Mouse (Mus musculus): ENCODE measurements around the gene Srrm4. TPM values are rescaled to one million over a fixed set of nuclear protein-coding genes. Genes with fewer than 3 reads are reported as not detected.
"Not testable (repeated sequence)": the region's sequence is repeated elsewhere in the genome, so short reads cannot be mapped to it uniquely, and the experiment has no call there.

The Srrm4 gene
- total RNA-seq, 2 experiments from 2014 or later, result 2.8 to 2.9 TPM

DNA sequence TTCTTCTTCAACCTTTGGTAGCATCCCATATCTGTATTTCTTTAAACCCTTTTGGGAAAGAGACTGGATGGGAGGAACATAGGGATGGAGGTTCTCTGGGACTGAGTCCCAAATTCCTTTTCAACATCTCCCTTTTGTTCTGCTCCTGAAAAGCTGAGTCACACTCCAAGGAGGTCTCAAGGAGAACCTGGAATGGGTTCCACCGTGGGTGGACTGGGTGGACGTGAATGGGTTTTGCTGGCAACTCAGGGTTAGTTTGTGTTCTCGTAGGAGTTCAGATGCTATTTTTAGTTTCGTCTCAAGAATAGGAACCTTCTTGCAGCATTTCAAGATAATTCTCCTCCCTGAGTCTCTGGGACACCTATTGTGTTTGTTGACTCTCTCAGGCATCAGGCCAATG is 151.4 kb downstream of the Srrm4 start:
- DNase-seq, result no peak

- DNase-seq, result no peak
These were observed 153.3 kb downstream of the Srrm4 start for GRCm38 (mm10) chr5:116438328-116438727.

DNA sequence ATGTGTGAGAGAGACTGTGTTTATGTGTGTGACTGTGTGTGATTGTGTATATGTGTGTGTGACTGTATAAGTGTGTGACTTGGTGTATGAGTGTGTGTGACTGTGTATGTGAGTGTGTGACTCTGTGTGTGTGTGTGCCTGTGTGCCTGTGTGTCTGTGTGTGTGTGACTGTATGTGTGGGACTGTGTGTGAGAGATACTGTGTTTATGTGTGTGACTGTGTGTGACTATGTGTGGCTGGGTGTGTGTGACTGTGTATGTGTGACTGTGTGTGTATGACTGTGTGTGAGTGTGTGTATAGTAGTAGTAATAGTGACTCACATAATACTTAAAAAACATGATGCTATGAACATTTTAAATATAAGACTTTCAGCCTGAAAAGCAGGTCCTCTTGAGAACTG is 155.5 kb downstream of the Srrm4 start:
- DNase-seq, result no peak

DNA sequence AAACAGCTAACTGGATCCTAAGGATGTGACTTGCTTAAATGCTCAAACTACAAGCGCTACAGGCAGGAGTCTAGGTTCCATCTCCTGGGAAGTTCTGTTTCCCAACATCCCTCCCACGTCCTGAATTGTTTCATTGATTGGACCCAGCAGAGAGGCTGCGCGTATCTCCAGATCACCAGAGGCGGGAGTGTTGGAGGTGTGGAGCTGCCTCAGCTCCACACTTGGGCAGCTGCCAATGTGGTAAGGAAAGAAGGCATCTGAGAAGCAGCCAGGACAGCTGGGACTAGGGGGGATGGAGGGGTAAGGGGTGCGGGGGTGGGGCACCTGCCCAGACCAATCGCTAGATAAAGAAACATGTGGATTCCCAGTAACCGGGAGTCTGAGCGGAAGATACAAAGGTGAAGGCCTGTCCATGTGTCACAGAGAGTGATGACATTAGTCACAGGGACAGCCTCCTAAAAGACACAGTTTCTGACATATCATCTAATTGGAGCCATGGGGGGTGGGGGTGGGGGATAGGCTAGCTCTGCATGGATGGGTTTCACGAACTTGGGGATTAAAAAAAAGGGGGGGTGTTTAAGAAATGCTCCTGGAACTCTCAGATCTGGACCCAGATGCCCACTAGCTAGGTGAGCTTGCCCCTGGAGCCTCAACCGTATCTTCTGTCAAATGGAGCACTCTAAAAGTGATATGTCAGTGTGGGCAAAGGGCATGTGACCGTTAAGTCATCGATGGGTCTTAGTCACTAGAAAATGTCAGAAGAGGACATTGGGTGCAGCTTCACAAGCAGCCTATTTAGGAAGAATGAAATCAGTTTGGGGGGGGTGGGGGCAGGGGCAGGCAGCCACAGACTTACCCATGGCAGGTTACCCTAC is 156.4 kb downstream of the Srrm4 start:
- no peak for DNase-seq

DNA sequence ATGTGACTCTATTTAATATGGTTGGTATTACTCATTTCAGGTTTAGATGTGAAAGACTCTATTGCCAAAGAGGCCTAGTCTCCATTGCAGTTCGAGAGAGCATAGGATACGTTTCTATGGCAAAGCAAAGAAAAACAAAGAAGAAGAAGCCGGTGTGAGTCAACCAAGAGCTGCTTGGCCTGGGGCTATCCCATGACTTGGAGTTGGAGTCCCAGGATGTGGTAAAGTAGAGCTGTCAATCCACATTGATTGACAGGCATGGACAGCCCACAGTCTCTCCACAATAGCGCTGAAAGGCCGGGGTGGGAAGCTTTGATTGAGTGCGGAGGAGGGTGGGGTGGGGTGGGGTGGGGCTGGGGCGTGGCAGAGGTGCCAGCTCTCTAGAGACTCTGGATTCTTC is 158.7 kb downstream of the Srrm4 start:
- DNase-seq, result no peak

DNA sequence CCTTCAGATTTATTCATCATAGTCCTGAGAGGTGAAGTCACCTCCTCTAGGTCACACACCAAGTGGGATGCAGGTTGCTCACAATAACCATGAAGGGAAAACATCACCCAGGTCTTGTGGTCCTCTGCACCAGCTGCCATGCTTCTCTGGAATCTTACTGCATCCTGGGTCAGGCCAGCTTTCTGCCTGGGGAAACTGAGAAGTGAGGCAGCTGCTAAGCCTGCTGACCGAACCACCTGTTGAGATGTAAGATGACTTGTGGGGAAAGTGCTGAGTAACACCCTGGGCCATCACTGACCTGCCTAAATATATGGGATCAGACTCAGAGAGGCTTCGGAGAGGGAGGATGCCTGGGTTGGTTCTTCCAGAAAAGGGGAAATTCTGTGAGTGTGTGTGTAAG is 164.9 kb downstream of the Srrm4 start:
- no peak for DNase-seq

GRCm38 (mm10) chr5:116425709-116426108 is 165.9 kb downstream of the Srrm4 start:
- not testable (repeated sequence) for DNase-seq

DNA sequence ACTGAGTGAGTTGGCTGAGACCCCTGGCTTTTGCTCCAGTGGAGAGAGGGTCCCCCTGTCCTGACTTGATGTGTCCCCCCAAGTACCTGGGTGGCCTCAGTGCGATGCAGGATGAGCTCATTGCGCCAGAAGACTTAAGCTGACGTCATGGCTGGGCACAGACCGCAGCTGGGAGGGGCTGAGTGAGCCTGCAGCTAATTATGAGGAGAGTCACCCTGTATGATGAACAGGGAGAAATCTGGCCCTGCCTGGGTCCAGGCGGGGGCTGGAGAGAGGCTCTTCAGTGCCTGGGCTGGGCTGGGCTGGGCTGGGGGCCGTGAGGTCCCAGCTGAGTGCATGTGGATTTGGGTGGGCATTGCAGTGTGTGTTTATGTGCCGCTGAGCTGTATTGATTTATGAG is 166.3 kb downstream of the Srrm4 start:
- DNase-seq, result peak; percentile 51

DNA sequence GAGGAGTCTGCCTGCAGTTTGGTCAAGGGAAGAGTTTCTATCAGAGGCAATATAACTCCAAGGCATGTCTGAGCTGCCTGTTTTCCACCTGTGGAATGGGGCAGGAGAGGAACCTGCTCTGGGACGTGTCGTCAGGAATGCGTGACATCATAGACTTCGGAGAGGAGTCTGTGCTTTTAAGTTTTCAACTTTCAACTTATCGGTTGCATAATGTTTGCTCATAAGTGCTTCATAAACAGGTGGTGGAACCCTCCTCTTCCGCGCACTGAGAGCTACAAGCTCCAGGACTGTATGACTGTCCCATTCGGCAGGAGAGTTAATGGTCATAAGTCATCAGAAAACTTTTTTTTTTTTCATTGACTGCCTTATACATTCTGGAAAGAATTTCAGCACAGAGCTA is 167.9 kb downstream of the Srrm4 start:
- DNase-seq, result no peak

DNA sequence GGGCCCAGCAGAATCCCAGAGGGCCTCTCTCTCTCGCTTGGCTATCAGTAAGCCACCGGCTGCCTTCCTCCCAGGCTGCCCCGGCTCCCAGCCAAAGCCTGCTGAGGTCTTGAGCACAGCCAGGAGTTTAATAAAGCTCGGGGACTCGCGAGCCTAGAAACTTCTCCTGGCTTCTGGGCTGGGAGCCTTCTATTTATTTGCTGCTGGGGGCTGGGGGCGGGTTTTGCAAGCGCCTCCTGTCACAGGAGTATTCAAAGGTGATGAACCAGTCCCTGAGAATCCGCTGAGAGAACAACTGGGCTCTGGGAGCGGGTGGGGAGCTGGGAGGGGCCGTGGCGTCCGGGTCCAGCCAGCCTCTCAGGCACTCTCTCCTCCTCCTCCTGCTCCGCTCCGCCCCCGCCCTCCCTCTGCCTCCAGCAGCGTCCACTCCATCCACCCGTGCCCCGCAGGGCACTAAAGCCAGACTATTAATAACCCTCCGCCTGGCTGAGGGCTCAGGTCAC is 168.9 kb downstream of the Srrm4 start, which contains the start of gene Hspb8:
Hspb8 (minus strand) TSS at position 166 of the 503 bp plus-strand sequence.
- peak; percentile 86 for DNase-seq

DNA sequence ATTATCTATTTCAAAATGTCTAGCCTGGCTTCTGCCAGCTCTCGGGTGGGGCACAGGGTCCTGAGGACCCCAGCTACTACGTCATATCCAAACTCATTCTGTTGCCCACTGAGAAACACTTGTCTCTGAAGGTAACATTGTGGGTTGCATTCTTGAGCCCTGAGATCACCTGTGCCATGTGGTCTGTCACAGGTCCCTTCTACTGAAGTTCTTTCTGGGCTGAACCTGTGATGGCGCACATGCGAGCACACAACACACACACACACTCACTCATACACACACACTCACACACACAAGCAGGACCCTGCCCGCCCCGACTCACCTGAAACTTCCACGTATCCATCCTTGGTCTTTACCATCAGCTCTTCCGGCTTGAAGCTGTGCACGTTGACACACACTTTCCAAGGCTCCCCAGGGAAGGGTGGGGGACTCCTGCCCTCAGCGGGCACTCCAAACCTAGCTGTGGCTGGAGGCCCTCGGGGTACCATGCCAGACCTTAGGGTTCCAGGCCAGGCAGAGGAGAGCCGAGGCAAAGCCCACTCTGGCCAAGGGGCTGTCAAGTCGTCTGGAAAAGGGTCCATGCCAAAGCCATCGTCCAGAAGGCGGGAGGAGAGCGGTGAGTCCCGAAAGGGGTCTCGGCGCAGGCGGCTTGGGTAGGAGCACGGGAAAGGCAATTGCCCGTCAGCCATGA is 169.7 kb downstream of the Srrm4 start:
- peak; percentile 35 for DNase-seq

- peak; percentile 59 for DNase-seq
These were observed 170.8 kb downstream of the Srrm4 start for GRCm38 (mm10) chr5:116420759-116421225.

DNA sequence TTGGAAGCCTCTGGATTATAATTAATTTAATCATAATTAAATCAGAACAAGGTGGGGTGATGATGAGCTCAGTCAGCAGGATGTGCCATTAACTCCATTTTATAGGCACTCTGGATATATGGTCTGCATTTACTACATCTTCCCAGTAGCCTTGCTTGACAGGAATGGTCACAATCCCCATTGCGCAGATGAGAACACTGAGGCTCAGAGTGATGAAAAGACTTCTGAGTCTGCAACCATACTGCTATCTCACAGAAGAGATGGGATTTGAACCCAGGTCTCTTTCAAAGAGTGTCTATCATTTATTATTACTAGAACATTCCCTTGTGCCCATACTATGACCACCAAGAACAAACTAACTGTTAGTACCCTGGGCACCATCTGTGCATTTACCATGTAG is 171.4 kb downstream of the Srrm4 start:
- DNase-seq, result no peak

DNA sequence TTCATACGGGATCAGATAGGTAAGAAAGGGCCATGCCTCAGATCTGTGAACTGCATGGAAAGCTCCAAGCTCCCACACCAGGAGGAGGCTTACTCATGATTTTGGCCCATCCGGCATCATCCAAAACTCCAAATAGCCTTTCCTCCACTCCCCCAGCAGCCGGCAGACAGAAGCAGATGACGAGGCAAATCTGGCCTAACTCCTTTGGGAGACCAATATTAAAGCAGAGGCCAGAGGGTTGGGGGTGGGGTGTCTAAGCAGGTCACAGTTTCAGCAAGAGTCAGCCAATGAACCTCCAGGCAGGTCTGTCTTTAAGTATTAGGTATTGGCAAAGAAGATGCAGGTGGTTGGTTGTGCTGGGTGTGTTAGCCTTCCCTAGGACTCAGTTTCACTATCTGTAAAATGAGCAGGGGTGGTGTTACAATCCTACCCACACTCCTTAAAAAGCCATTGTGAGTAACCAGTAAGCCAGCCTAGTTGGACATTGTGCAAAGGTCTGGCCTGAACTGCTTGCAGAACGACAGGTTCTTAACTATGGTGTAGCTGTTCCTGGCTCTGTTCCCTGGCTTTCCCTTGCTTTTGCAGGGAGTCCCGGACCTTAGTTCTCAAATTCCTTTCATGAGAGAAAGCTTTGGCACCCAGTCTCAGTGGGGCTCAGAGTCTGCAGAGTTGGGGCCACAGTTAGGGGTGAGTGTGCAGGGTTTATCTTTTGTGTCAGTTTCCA is 172.1 kb downstream of the Srrm4 start:
- DNase-seq, result peak; percentile 25

GRCm38 (mm10) chr5:116416208-116416607 is 175.4 kb downstream of the Srrm4 start:
- no peak for DNase-seq

DNA sequence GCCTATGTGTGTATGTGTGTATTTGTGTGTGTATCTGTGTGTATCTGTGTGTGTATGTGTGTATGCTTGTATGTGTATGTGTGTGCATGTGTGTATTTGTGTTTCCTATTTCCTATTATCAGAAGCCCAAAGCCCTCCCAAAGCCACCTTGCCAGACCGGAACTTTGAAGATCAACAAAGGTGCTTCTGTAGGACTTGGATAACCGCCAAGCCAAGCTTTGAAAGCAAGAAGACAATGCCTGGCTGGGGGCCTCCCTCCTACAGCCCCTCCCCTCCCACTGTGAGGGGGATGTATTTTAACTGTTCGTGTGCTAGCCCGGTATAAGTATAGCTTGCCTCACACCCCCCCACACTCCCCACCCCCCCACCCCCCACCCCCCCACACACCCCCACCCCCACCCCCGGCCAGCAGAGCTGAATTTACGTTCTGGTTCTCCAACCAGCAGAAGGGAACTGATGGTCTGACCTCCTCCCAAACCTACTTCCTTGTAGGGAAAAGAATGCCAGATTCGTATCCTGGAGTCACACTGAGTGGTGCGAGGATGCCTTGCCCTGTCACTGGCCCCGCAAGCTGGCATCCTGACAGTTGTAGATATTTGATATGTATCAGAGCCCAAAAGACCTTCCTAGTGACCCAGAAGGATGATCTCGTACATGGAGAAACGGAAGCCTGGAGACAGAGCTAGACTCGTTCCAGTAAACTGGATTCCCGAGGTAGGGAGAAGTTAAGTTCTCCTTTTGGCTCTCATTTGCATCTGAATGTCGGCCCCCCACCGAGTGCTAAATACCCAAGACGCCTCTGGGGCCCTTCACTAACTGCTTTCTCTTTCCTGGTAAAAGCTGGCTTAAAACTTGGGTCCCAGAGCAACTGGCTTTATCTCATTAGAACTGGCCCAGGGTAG is 181.7 kb downstream of the Srrm4 start:
- peak; percentile 25 for DNase-seq

DNA sequence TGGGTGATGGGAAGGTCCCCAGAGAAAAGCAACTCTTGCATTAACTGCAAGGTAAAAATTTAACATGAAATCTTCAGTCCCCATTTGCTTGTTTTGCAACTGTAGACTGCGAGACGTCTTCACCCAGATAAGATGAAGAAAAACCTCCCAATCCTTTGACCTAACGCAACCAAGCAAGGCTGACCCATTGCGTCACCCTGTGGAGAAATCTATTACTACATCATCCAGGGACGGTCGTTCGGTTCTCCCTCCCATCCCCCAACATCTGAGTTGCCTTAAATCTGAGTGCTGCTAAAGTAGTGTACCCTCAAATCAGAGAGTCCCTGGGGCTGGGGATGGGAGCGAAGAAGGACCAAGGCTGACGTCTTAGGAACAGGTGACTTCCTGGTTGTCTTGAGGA is 182.7 kb downstream of the Srrm4 start:
- peak; percentile 44 for DNase-seq

DNA sequence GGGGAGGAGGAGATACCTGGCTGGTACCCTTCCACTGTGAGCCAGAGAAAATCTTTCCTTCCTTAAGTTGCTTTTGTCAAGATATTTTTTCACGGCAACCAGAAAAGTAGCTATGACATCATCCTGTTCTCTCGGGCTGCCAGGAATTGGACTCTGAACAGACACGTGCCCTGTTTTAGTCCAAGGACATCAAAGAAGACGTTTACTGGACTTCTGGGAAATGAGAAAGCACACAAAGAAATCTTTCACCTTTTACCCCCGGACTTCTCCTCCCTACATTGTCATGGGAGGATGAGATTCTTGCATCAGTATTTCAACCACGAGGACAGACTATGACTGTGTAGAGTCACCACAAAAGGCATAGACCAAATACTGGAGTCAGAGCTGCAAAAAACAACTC is 183.7 kb downstream of the Srrm4 start:
- peak; percentile 23 for DNase-seq

DNA sequence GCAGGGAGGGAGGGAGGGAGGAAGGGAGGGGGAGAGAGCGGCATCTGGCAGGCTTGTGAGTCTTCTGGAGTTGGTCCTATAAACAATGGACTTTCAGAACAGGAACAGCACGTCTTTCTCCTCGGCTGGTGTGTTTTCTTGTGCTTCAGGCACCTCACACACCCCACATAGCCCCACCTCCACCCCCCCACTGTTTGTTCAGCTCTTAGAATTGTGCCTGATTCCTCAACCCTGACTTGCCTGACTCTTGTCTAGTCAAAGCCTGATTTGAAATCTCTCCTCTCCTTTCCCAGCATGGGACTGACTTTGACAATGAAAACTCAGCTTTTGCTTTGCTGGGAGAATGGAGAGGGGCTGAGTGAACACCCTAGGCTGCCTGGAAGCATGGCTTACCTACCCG is 184.3 kb downstream of the Srrm4 start:
- no peak for DNase-seq

DNA sequence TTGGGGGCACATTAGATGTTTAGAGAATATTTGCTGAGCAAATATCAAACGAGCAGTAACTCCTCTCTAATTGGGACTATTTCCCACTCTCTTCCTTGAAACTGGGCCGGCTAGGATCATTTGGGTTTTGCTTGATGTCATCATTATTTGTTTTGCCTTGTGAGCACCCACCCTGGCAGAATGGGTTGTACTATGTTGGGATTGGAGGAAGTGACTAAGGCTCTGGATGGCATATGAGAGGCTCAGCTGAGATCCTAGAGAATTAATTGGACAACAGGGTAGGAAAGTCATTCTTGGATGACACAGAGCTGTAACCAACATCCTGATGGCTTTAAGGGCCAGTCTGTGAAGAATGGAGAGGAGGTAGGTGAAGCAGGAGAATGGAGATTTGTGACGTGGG is 185.1 kb downstream of the Srrm4 start:
- no peak for DNase-seq

- DNase-seq, result no peak
These were observed 185.7 kb downstream of the Srrm4 start for GRCm38 (mm10) chr5:116405934-116406333.
